Mouse (Mus musculus) kidney, adult 18-20 months (tissue): ENCODE results near the gene Ckap5.
"Not testable (repeated sequence)": the region's sequence is repeated elsewhere in the genome, so short reads cannot be mapped to it uniquely, and the experiment has no call there.

Experiments used
- DNase-seq: peaks from one replicate; pipeline ENCODE4 v3.0.0; 2021

Ckap5 gene

DNA sequence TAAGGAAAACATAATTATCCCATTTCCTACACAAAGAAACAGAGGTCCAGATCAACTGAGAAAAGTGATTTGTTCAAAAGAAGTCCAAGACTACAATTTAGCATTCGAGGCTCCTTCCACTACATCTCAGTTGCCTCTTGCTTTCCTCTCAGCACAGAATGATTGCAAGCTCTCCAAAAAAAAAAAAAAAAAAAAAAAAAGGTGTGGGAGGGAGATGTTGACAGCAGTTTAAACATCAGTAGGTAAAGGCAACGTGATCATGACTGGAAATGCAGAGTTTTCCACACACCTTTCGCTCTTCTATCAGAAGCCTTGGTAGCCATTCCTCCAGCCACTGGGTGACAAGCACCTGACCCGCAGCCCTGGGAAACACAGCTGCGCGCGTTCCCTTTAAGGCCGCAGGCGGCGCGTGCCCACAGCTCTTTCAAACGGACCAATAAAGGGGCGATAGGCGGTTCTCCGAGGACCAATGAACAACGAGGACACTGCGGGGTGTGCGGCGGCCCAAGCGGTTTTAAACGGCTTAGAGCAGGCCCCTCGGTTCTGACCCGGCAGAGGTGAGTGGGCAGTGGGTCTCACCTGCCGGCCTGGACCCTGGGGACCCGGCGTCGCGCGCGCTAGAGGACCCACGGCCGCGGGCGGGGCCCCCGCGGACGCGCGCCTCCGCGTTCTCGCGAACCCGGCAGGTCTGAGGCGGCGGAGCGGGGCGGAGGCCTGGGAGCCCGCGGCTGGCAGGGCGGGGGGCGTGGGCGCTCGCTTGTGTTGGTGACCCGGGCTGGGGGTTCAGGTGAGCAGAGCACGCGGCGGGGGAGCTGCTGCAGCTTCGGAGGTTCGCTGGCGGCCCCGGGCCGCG lies at the start of gene Ckap5:
Gene Ckap5 (plus strand): TSS at position 469 of the 853 bp plus-strand sequence.
- DNase-seq: peak; percentile 92

DNA sequence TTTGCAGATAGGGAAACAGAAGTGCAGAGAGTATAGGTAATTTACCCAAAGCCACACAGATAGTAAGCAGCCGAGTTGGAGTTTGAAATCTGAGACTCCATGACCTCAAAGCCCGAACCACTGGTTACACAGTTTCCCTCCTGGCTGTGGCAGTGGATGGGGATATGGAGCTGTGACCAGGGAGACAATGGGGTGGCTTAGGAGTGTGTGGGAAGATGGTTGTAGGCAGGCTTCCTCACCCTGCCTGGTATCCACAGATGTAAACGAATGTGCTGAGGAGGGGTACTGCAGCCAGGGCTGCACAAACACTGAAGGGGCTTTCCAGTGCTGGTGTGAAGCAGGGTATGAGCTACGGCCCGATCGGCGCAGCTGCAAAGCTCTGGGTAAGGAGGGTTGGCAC lies 49.7 kb upstream of the Ckap5 start:
- DNase-seq: no peak

DNA sequence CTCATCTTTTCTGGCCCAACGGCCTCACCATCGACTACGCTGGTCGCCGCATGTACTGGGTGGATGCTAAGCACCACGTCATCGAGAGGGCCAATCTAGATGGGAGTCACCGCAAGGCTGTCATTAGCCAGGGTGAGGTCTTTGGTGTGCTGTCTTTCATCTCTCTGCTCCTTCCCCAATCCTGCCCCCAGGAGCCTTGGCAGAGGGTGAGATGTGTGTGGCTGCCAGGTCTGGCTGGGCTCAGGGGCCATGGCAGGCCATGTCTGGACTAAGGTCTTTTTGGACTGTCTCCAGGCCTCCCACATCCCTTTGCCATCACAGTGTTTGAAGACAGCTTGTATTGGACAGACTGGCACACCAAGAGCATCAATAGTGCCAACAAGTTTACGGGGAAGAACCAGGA lies 46.2 kb upstream of the Ckap5 start:
- no peak for DNase-seq

DNA sequence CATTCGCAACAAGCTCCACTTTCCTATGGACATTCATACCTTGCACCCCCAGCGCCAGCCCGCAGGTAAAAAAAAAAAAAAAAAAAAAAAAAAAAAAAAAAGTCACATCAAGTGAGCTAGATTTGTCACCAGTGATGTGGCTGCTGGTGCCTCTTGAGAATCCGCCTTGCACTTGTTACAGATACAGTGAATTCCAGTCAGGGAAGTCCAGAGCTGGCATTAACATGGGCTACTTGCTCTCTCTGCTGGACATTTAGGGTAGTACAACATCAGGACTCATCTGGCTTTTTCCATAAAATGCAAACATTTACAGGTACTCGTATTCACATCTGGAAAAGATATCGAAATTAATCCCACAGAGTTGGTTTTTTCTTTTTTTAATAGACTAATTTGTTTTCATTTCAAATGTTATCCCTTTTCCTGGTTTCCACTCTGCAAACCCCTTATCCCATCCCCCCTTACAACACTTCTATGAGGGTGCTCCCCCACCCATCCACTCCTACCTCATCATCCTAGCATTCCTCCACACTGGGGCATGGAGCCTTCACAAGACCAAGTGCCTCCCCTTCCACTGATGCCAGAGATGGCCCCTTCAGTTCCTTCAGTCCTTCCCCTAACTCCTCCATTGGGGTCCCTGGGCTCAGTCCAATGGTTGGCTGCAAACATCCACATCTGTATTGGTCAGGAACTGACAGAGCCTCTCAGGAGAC lies 45.6 kb upstream of the Ckap5 start:
- peak; percentile 47 for DNase-seq

DNA sequence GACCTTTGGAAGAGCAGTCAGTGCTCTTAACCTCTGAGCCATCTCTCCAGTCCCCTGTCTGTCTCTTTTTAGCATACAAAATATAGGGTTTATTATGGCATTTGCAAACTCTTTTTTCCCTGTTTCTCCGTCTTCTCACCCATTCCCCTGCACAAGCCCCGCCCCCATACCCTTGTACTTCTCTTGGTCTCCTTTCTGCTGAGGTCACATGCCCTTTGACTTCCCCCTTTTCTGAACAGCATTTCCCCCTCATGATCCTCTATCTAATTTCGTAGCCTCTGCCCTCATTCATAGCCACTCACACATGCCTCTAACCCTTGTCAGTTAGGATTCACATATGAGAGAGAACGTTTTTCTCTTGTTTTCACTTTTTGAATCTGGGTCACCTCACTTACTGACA lies 41.9 kb upstream of the Ckap5 start:
- no peak for DNase-seq

DNA sequence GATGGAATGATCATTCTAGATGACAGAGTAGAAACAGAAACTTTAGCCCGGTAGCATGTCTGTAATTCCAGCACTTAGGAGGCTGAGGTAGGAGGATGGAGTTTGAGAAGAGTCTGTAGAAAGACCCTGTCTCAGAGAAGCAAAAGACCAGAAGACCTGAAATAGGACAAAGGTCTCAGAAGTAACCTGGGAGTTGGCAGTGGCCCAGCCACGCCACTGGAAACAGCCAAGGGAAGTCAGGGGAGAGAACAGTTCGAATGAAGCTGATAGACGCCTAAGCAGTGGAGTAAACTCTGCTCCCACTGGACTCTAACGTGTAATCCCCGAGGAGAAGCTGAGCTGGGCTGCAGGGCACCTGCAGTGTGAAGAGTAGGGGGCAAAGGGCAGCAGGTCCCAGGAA lies 41.3 kb upstream of the Ckap5 start:
- peak; percentile 39 for DNase-seq

DNA sequence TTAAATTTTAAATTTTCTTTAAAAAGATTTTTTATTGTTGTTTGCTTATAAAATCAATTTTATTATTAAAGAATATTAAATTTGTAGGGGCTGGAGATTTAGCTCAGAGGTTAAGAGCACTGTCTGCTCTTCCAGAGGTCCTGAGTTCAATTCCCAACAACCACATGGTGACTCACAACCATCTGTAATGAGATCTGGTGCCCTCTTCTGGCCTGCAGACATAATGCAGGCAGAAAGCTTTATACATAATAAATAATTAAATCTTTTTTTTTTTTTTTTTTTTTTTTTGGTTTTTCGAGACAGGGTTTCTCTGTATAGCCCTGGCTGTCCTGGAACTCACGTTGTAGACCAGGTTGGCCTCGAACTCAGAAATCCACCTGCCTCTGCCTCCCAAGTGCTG lies 39.3 kb upstream of the Ckap5 start:
- peak; percentile 27 for DNase-seq

DNA sequence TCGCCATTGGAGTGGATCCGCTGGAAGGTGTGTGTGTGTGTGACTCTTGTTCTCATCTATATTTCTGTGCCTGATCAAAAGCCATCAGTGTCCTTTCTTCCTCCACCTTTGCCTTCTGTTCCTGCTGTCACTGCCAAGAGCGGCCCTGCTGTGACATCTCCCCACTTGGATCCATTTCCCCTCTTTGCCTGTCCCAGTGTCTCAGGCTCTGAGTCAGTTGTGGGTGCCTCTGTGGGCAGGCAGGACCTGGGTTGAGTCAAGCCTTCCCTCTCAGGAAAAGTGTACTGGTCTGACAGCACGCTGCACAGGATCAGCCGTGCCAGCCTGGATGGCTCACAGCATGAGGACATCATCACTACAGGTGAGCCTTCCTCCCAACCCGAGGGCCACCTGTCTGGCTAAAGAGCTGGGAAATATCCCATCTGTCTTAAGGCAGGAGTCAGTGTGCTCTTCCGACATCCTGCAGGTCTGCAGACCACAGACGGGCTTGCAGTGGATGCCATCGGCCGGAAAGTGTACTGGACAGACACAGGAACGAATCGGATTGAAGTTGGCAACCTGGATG lies 34.4 kb upstream of the Ckap5 start:
- no peak for DNase-seq

DNA sequence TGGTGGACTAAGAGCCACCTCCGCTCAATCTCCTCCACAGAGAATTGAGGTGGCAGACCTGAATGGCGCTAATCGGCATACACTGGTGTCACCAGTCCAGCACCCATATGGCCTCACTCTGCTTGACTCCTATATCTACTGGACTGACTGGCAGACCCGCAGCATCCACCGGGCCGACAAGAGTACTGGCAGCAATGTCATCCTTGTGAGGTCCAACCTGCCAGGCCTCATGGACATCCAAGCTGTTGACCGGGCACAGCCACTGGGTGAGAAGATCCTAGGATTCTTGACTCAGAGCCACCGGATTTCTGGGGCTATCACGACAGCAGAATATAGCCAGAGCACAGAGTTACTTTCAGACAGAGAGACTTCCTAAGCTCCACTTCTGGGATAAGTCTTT lies 32.6 kb upstream of the Ckap5 start:
- no peak for DNase-seq

DNA sequence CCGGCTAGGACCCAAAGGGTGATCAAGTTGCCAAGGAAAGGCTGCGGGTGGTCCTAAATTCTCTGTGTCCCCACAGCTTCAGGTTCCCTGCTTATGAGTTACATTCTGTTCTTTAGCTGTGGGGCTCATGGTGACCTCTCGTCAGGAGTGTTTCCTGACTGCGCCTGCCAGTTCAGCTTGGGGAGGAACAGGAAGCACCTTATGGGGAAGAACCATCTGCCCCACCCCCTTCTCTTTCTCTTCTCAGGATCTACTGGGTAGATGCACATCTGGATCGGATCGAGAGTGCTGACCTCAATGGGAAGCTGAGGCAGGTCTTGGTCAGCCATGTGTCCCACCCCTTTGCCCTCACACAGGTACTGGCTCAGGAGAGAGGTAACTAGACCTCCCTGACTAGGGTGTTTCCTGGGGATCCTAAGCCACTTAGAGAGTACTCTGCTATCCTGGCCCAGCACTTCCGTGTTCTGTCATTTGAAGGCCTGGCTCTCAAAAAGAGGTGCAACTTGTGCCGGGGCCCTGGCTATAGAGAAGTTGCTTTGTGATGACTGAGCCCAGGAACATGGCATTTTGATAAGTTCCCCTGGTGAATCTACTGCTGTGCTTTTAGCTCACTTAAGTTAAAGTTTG lies 28.4 kb upstream of the Ckap5 start:
- no peak for DNase-seq

DNA sequence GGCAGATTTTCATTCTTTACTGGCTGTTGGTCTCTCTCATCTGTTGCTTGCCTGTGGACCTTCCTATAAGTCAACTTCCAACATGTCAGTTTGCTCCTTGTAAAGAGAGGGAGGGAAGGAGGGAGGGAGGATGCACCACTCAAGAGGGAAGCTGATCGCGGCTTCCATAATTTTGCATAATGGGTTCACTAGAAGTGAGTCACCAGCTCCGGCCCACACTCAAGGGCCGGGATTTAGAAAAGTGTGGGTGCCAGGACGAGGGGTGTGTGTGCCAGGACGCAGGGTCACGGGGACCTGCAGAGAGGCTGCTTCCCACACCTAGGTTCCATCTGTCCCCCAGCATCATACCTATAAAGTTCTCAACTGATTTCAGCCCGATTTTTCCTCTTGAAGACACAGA lies 18.5 kb upstream of the Ckap5 start:
- DNase-seq: no peak

DNA sequence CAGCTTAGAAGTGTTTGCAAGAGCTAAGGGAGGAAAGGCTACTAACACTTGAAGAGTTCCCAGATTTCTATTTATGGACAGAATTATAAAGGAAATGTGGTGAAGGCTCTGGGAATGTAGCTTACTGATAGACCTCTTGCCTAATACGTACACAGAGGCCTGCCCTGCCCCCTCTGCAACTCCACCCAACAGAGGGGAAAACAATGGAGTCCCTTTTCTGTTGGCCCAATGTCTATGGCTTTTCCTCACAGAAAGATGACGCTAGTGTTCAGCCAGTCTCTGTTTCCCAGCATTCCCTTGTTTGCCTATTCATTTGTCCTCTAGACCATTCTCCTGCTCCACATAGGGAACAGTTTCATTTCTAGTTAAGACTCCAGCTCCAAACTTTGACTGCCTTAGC lies 9.4 kb upstream of the Ckap5 start:
- no peak for DNase-seq

DNA sequence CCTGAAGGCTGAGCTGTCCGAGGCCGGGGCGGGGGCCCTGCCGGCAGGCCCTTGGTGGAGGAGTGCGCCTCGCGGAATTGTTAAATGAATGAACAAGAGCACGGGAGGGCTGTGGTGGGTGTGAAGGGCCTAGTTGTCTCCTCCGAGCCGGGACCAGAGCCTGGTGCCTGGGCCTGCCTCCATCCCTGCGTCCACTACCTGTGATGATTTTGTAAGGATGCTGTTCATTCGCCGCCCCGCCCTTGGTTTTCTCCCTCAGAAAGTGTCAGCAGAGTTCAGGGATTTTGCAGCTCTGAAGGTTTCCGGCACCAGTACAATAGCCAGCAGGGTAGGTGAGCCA lies 555 bp downstream of the Ckap5 start:
- DNase-seq: no peak

DNA sequence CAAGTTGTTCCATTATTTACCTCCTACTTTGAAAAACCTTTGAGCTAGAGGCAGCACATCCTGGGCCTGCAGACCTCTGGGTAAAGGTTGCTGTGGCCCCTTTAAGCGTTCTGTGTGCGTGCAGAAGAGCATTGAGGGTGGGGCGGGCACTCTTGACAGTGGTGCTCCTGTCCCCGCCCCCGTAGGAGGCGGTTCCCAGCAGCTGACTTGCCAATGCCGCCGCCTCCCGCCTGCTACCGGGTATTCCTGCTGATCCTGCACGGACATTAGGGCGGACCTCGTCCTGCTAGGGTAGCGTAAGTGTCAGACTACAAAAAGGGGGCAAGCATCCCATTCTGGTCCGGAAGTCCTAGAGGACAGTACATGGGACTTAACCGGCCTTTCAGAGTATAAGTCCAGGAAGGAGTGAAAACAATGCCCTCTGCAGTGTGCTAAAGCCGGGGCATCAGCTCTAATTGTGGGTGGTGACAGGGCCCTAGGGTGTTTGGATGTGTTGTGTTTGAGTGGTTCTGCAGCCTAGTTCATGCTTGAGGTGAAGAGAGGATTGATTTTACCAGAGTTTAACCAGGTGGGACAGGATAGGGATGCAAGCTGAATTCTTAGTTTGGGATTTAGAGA lies 11.1 kb downstream of the Ckap5 start:
- peak; percentile 93 for DNase-seq

DNA sequence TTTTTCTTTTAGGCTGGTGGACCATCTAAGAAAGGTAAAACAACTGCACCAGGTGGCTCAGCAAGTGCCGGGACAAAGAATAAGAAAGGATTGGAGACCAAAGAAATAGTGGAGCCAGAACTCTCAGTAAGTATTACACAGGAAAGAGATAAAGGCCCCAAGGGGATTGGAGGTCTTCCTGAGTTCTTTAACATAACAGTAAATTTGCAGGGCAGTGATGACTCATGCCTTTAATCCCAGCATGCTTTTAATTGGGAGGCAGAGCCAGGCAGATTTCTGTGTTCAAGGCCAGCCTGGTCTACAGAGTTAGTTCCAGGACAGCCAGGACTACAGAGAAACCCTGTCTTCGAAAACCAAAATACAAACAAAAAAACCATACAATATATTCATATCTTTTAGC lies 41.6 kb downstream of the Ckap5 start:
- DNase-seq: no peak

DNA sequence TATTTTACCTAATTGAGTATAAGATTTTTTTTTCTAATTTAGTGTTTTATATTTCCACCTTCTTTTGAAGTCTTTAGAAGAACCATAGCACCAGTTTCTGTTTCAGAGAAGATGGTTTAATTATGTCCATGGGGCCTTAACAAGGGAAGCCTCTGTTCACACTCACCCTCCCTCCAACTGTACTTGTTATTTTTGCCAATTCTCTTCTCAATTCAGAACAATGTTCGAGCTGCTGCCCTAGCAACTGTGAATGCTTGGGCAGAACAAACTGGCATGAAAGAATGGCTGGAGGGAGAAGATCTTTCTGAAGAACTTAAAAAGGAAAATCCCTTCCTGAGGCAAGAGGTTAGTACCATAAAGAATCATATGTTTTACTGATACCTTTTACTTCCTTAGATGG lies 54.3 kb downstream of the Ckap5 start:
- DNase-seq: no peak

DNA sequence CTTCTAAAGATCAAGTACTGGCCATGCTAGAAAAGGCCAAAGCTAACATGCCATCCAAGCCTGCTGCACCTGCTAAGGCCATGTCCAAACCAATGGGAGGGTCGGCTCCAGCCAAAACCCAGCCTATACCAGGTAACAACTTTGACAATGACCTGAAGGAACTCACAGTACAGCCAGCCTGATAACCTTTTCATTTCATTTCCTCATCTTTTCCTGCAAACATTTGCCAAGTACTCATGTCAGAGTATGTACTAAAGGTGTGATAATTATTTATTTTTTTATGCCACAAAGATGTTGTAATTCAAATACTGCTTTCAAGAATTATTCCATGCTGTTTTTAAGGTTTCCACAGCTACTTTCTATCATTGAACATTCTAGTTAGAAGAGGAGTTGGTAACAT lies 59.7 kb downstream of the Ckap5 start:
- no peak for DNase-seq

DNA sequence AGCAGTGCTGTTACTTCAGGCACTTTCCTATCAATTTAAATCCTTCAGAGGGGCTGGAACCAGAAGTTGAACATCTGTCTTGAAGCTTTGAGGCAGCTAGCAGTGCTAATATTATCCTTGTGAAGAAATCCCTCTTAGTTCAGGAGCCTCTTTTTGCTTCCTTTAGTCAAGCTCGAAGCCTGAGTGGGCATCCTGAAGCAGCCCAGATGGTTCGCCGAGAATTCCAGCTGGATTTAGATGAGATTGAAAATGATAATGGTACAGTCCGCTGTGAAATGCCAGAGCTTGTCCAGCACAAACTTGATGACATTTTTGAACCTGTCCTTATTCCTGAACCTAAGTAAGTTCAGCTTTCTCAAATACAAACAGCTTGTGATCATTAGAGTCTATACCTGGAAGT lies 73.9 kb downstream of the Ckap5 start:
- DNase-seq: no peak

DNA sequence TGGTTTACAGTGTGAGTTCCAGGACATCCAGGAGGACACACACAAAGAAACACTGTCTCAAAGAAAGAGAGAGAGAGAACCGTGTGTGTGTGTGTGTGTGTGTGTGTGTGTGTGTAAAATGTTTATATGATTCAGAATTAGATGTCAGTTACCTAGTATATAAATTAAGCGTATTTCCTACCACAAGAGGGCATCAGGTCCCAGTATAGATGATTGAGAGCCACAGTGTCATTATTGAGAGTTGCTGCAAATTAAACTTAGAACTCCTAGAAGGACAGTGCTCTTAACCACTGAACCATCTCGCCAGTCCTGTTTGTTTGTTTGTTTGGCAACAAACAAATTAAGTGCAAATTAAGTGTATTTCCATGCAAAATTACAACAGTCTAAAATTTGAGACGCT lies 75.8 kb downstream of the Ckap5 start:
- DNase-seq: no peak

DNA sequence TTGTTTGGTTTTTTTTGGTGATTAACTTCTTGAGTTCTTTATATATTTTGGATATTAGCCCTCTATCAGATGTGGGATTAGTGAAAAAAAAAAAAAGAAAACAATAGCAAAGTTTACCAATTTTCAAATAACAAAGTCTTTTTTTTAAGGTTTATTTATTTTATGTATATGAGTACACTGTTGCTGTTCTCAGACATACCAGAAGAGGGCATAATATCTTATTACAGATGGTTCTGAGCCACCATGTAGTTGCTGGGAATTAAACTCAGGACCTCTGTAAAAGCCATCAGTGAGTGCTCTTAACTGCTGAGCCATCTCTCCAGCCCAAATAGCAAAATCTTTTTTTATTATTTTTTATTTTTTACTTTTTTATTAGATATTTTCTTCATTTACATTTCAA lies 82.8 kb downstream of the Ckap5 start:
- not testable (repeated sequence) for DNase-seq

DNA sequence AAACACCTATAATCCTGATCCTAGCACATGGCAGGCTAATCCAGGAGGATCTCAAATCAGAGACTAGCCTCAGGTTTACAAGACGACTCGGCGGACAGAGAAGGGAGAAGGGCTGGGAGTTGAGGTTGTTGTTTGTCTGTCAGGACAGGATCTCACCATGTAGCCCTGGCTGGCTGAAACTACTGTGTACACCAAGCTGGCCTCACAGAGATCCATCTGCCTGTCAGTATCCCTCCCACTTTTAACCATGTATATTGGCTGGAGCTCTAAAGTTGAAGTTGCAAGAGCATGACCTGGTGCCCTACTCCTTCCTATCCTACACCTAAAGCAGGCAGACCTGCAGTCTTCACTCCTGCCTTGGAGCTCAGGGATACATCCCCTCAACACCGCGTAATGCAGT lies 95.8 kb downstream of the Ckap5 start:
- DNase-seq: no peak

DNA sequence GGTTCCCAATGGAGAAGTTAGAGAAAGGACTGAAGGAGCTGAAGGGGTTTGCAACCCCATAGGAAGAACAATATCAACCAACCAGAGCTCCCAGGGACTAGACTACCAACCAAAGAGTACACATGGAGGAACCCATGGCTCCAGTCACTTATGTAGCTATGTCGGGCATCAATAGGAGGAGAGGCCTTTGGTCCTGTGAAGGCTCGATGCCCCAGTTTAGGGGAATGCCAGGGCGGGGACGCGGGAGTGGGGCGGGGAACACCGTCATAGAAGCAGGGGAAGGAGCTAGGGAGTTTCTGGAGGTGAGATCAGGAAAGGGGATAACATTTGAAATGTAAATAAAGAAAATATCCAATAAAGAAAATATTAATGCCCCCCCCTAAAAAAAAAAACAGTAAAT lies 96.8 kb downstream of the Ckap5 start:
- DNase-seq: not testable (repeated sequence)

DNA sequence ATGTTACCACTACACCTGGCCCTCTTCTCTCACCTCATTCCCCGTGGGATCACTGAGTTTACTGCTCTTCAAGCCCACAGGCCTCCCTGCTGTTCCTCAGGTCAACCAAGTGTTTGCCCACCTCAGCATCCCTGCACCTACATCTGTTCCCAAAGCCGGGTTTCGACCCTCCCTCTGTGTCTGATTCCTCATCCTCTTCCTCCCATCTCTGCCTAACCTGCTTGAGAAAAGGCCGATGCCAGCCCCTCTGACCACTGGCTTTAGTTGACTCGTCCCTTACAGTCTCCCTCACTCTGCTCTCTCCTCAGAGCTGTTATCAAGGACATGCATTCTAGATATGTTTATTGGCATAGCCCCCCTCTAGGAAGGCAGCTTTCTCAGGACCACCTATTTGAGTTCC lies 100.9 kb downstream of the Ckap5 start:
- no peak for DNase-seq
